Mouse (Mus musculus) forebrain, postnatal 0 days (tissue): Measurements from ENCODE around the gene Gzmk. TPM values are rescaled to one million over a fixed set of nuclear protein-coding genes. Genes with fewer than 3 reads are reported as not detected.

ENCODE experiments used
- ATAC-seq: fragments of 200-750 bp; cut with Nextera tagmentation; 2 replicates; pipeline ENCODE4 v1.8.0; 2017; ENCODE audit warnings: mild to moderate bottlenecking, moderate library complexity
- DNase-seq: peaks from one replicate; pipeline ENCODE4 v3.0.0-alpha.2; 2015
- H3K27ac ChIP-seq: fragments of 300-500 bp; sonication (generic); 2 replicates; pipeline ENCODE4 v1.5.1; 2014; ENCODE audit warnings: low read depth, mild to moderate bottlenecking, antibody characterized with exemption, low read length, moderate library complexity, mixed read lengths
- H3K27me3 ChIP-seq: fragments of 300-500 bp; sonication (generic); 2 replicates; pipeline ENCODE4 v1.6.1; 2014; ENCODE audit warnings: mild to moderate bottlenecking, low read length, mixed read lengths; ENCODE audit not compliant: insufficient read depth
- H3K36me3 ChIP-seq: fragments of 300-500 bp; sonication (generic); 2 replicates; pipeline ENCODE4 v1.6.1; 2014; ENCODE audit warnings: mild to moderate bottlenecking, moderate library complexity; ENCODE audit not compliant: insufficient read depth
- H3K4me1 ChIP-seq: fragments of 300-500 bp; sonication (generic); 2 replicates; pipeline ENCODE4 v1.6.1; 2014; ENCODE audit warnings: antibody characterized with exemption; ENCODE audit not compliant: insufficient read depth
- H3K4me2 ChIP-seq: fragments of 300-500 bp; sonication (generic); 2 replicates; pipeline ENCODE4 v1.6.1; 2014; ENCODE audit warnings: low read depth, mild to moderate bottlenecking, moderate library complexity
- H3K4me3 ChIP-seq: fragments of 300-500 bp; sonication (generic); 2 replicates; pipeline ENCODE4 v1.5.1; 2014; ENCODE audit warnings: low read depth, low read length, mixed read lengths
- H3K9ac ChIP-seq: fragments of 300-500 bp; sonication (generic); 2 replicates; pipeline ENCODE4 v1.6.1; 2014; ENCODE audit warnings: mild to moderate bottlenecking
- H3K9me3 ChIP-seq: fragments of 300-500 bp; sonication (generic); 2 replicates; pipeline ENCODE4 v1.6.1; 2016; ENCODE audit warnings: low read length
- CTCF ChIP-seq: sonication (generic); IDR thresholded peaks from 2 replicates; pipeline ENCODE4 v1.5.1; 2016; ENCODE audit warnings: antibody characterized with exemption, control low read depth, low read depth
- WGBS: fragments of 180-500 bp; shearing (Covaris S2); extraction: QIAGEN DNeasy Blood & Tissue Kit; methylation state at CpG from one replicate; pipeline ENCODE4 v1.1.7; 2014; 5-methylcytosine and 5-hydroxymethylcytosine counted together
- polyA plus RNA-seq: library from polyadenylated mRNA; unstranded; fragments of >200 nt; fragmentation: Nextera tagmentation; extraction: Ambion mirVana; gene quantifications from 2 replicates; pipeline ENCODE4 v1.2.1, GENCODE M21; 2015
- total RNA-seq: library from RNA; depleted of rRNA; stranded (reverse); fragments of >200 nt; gene quantifications from 2 replicates; pipeline ENCODE4 v1.2.3, GENCODE M21; 2014

The Gzmk gene
- total and polyA plus RNA-seq, 2 experiments from 2014 or later: not detected

DNA sequence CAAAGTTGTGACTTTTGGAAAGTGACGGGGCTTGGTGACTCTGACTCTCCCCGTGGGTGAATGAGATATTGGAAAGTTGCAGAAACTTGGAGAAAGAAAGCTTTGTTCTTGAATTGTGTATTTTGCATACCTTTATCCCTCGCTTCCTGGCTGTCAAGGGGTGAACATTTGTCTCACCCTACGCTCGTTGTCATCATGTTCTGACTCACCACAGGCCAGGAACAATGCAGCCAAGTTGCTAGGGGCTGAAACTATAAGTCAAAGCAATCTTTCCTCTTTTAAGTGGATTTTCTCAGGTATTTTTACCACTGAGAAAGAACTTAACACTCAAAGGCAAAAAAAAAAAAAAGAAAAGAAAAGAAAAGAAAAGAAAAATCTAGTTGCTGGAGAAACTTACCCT is 22.6 kb downstream of the Gzmk start:
- Histone ChIP-seq H3K4me1 (no peaks in the 10 kb centered on the region), H3K36me3 (no peaks in the 10 kb centered on the region), H3K4me3 (no peak overlapping the region), H3K27me3 (no peaks in the 10 kb centered on the region), H3K27ac (no peak overlapping the region), H3K9me3 (no peaks in the 10 kb centered on the region), H3K9ac (no peak overlapping the region), H3K4me2 (no peak overlapping the region)
- no peak for TF ChIP-seq CTCF
- WGBS: 69% methylated on average over 5 of the region's 5 CpGs
- ATAC-seq: no peak
- no peak for DNase-seq

DNA sequence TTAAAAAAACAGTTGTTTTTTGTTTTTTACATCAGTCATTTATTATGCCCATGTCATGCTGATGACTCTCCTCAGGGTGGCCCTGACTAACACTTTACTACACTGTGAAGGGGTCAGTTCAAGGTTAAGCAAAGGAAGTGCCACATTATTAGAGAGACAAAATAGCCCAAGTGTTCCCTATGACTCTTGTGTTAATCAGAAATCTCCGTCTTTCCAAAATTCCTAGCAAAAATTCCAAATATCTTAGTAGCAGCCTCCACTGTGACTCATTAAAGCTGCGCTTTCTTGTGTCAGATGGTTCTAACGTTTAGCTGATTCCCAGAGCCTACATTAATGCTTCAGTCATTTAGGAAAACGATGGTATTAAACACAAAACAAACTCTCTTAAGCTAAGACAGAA is 23.5 kb downstream of the Gzmk start:
- Histone ChIP-seq H3K9me3 (no peaks in the 10 kb centered on the region), H3K4me1 (no peaks in the 10 kb centered on the region), H3K36me3 (no peaks in the 10 kb centered on the region), H3K4me3 (no peak overlapping the region), H3K9ac (no peak overlapping the region), H3K27me3 (no peaks in the 10 kb centered on the region), H3K4me2 (no peak overlapping the region), H3K27ac (no peak overlapping the region)
- TF ChIP-seq CTCF: no peak
- ATAC-seq (no peak), DNase-seq (no peak)
- WGBS: 71% methylated on average over 4 of the region's 4 CpGs

DNA sequence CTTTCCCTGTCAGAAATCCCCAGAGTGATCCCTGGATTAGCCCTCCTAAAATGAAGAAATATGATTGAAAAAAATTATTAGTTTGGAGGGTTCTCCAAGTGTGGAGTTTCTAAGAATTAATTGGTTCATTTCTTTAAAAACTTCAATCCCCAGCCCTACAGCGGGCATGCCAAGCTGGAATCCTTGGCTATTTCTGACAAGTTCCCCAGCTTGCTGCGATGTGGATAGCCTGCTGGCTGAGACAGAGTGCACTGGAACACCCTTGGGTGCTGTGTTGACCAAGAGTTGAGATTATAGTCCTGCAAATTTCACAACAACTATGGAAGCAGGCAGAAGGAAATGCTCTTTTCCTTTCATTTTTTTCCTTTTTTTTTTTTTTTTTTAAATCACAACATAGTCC is 24.1 kb downstream of the Gzmk start:
- ATAC-seq (no peak), DNase-seq (no peak)
- Histone ChIP-seq H3K27ac (no peak overlapping the region), H3K27me3 (no peaks in the 10 kb centered on the region), H3K9me3 (no peaks in the 10 kb centered on the region), H3K9ac (no peak overlapping the region), H3K4me2 (no peak overlapping the region), H3K36me3 (no peaks in the 10 kb centered on the region), H3K4me1 (no peaks in the 10 kb centered on the region), H3K4me3 (no peak overlapping the region)
- TF ChIP-seq CTCF: no peak
- WGBS: 90% methylated on average over 2 of the region's 2 CpGs

DNA sequence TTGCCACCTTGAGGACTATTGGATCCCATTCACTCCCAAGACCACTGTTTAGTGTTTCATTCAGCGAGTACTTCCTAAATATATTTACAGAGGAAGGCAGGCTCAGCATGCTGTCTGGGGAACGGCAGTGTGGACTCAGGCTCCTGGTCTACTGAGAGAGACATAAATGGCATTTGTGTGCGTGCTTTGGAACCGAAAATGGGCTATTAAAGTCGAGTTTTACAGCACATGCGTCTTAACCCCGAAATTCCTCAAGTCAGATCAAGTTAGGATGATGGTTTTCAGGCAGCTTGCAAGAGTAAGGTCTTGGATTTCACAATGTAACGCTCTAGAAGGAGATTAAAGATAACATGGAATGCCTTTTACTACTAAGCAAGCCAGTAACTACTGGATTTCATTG is 25.0 kb downstream of the Gzmk start:
- DNase-seq (no peak), ATAC-seq (no peak)
- Histone ChIP-seq H3K9me3 (no peaks in the 10 kb centered on the region), H3K27me3 (no peaks in the 10 kb centered on the region), H3K4me1 (no peaks in the 10 kb centered on the region), H3K27ac (no peak overlapping the region), H3K36me3 (no peaks in the 10 kb centered on the region), H3K4me2 (no peak overlapping the region), H3K4me3 (no peak overlapping the region), H3K9ac (no peak overlapping the region)
- 84% methylated on average over 8 of the region's 8 CpGs for WGBS
- no peak for TF ChIP-seq CTCF

DNA sequence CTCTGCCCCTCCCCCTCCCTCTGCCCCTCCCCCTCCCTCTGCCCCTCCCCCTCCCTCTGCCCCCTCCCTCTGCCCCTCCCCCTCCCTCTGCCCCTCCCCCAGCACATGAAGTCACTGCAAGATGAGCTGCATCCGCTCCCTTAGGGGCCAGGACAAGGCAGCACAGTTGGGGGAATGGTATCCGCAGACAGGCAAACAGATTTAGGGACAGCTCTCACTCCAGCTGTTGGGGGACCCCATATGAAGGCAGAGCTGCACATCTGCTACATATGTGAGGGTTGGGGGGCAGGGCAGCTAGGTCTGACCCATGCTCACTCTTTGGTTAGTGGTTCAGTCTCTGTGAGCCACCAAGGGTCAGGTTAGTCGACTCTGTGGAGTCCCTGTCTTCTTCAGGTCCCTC is 26.4 kb downstream of the Gzmk start:
- Histone ChIP-seq H3K4me1 (no peaks in the 10 kb centered on the region), H3K4me2 (no peak overlapping the region), H3K4me3 (no peak overlapping the region), H3K9me3 (no peaks in the 10 kb centered on the region), H3K9ac (no peak overlapping the region), H3K27ac (no peak overlapping the region), H3K36me3 (no peaks in the 10 kb centered on the region), H3K27me3 (no peaks in the 10 kb centered on the region)
- TF ChIP-seq CTCF: no peak
- no peak for DNase-seq
- WGBS: 80% methylated on average over 3 of the region's 3 CpGs
- no peak for ATAC-seq

DNA sequence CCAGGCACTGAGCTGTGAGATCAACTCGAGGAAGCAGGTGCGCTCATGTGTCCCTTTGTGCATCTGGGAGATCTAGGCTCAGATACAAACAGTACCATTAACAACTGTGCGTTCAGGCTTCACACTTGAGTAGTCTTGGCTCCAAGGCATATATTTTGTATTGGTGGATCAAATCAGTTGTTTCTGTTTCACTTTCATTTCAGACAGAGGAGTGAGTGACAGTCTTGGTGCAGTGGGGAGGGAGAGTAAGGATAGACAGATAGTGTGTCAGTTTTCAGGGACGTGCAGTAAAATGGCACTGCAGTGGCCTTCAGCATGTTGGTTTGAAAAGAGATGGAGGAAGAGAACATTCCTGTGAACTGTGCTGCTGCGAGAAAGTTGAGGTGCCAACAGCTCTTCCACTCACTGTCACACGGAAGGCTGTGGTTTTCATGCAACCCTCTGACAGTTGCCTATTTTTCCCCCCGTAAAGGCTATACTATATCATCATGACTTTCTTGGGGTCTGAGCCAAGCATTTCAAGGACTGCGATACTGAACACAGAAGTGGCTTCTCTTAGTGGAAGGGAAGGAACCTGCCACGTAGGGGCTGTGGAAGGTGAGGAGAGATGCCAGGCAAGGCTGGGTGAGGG is 27.7 kb downstream of the Gzmk start:
- Histone ChIP-seq H3K4me2 (no peak overlapping the region), H3K9me3 (no peaks in the 10 kb centered on the region), H3K27ac (no peak overlapping the region), H3K9ac (no peak overlapping the region), H3K4me3 (no peak overlapping the region), H3K4me1 (no peaks in the 10 kb centered on the region), H3K27me3 (no peaks in the 10 kb centered on the region), H3K36me3 (no peaks in the 10 kb centered on the region)
- 84% methylated on average over 9 of the region's 9 CpGs for WGBS
- ATAC-seq (no peak), DNase-seq (no peak)
- no peak for TF ChIP-seq CTCF

DNA sequence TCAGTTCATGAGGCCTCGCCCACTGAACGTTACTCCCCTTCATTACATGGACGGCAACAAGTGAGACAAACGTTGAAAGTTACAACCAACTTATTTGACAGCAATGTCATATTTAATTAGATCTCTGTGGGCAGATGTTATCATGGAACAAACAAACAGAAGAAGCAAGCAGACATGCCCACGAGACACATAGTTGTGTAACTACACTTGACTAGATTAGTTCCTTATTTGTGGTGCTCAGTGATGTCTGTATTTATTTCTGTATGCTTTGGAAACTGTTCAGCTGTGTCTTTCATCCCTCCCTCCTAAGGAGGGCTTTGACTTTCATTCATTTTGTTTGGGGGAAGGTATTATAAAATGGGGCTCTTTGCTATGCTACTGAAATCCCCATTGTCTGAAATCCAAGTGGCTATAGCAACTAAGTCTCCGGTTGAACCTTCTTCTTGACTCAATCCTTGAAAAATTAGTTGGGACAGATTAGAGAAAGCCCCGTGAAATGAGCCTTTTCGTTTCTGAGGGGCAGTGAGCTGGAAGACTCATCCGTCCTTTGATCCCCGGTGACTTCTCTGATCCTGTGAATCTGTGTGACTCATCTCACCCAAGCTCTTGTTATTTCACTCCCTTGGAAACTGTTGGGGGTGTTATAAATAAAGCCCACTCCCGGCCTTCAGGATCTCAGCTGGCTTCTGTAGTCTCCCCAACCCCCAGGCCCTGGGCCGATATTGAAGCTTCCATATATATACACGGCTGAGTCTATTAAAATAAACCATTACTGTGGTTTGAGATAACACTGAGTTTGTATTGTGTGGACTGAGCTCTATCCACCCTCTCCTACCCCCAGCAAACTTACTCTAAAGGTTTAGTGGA is 28.7 kb downstream of the Gzmk start:
- Histone ChIP-seq H3K4me1 (no peaks in the 10 kb centered on the region), H3K36me3 (no peaks in the 10 kb centered on the region), H3K9ac (no peak overlapping the region), H3K27ac (no peak overlapping the region), H3K4me3 (no peak overlapping the region), H3K4me2 (no peak overlapping the region), H3K9me3 (no peaks in the 10 kb centered on the region), H3K27me3 (no peaks in the 10 kb centered on the region)
- DNase-seq (no peak), ATAC-seq (no peak)
- WGBS: 55% methylated on average over 13 of the region's 13 CpGs
- TF ChIP-seq CTCF: no peak
